Mouse (Mus musculus) kidney, adult 11 months (tissue): ENCODE results near the gene Gpd2.

Experiments
- DNase-seq: peaks from one replicate; pipeline ENCODE4 v3.0.0; 2022

Gene Gpd2

DNA sequence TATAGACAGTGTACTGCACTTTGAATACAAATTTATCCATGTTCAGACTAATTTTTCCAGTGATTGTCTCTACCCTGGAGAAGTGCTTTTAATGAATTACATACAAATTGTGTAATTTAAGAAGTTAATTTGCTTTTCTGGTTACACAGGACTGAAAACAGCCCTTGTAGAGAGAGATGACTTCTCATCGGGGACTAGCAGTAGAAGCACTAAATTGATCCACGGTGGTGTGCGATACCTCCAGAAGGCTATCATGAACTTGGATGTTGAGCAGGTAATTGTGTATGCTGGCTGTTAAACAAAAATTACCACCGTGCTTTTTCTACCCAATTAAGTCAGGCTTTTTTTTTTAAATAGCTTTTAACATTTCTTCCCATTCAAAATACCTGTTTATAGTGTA, 66.8 kb downstream of the Gpd2 start:
- DNase-seq: no peak

DNA sequence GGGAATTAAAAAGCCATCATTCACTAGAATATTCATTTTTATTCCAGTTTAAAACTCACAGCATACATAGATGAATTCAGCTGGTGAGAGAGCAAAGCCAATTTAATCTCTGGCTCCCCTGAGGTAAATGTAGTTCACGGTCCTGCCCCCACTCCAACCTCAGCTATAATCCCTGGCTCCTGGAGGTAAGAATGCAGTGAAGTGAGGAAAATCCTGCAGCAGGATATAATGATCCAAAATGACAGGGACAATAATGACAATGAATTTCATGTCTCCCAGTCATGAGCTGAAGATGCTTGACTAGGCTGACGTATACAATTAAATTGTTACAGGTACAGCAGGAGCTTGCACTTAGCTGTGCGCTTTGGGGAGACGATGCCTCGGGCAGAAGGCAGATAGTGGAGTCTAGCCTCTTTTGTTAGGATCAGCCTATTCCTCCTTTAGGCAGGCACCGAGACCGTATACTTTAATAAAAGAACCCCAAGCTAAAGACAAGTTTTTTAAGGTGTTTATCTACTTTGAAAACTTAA, 74.9 kb downstream of the Gpd2 start:
- DNase-seq: no peak

DNA sequence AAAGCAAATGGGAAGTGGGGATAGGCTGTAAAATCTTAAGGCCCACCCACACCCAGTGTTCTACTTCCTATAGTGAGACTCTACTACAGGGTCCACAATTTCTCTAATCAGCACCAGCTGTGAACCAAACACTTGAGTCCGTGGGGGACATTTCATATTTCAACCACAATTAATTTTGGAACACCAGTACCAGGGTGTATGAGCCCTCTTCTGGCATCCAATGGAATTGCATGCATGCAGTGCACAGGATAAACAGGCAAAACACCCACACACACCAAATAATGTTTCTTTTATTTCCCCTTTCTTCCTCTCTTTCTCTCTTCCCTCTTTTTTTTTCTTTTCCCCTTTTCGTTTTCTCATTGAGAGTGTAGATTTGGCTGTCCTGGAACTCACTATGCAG, 78.6 kb downstream of the Gpd2 start:
- peak; percentile 8 for DNase-seq

DNA sequence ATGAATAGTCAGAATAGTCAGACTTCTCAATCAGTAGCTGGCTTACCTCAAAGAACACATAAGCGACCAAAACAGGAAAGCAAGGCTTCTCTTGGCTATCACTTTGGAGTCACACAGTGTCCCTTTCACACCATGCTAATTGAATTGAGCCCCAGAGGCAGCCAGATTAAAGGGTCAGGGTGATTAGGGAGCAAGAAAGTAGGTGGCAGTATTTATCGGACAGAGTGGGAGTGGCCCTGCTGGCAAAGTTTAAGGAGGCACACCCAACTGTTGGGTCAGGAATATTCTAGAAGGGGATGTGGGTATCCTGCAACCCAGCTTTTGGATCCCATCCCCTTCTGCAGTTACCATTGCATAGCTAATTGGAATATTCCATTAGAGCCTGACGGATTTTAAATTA, 80.9 kb downstream of the Gpd2 start:
- DNase-seq: no peak

DNA sequence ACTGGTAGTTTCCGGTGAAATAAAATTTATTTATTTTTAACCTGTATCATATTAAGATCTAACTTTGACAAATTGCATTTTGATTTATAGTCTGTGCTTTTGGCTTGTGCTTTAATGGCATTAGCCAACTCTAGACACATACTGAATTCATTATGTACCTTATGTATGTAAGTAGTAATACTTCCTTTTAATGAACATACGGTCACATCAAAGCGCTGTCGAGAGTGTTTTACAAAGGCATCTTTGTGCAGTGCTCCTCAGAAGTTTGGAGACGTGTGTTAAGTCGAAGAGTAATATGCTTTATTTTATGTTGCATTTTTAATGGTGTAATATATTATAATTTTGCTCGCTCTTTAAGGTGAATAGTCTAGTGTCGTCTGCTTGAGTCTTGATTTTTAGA, 88.7 kb downstream of the Gpd2 start:
- DNase-seq: no peak

DNA sequence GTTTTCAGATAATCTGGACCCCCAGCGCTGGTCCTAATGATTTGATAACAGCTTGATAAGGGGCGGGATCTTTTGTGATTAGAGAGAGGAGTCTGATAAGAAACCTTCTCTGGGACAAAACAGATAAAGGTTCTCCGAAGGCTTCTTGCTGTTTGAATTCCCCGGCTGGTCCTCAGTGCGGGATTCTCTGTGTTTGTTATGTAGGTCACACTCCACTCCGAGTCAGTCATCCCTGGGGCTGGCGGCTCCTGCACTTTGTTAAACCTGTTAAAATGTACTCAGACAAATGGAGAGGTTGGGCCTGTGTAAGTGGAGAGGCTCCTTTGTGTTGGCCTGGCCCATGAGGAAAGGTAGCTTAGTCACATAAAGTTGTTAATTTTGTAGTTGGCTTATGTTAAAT, 91.9 kb downstream of the Gpd2 start:
- DNase-seq: peak; percentile 13

DNA sequence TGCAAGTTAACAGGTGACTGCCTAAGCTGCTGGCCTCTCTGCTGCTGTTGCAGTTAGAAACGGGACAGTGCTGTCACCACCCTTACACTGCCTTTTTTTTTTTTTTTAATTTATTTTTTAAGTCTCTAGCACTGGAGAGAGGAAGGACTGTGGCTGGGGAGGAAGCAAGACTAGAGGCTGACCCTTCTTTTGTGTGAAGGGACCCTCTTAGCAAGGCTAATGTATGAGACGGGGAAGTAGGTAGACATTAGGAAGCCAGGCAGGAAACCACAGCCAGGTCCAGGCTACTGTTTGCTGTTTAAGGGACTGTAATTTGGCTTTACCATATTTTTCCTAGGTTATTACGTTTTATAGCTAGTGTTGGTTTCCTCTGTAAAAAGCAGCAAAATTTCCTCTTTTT, 93.4 kb downstream of the Gpd2 start:
- DNase-seq: no peak

DNA sequence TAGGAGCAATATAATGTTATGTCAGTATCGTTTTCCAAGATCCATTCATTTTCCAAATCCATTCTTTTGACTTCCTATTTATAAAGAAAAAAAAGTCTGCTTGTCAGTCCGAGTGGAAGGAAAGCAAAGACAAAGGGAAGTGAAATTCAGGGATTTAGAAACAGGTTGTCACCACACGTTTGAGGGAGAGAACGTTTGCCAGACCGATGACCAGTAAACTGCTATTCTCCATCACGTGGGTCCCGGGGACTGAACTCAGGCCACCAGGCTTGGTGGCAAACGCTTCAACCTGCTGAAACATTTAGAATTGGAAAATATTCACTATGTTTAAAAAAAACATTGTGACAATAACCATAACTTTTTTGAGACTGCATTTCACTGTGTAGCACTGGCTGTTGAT, 93.8 kb downstream of the Gpd2 start:
- DNase-seq: no peak

DNA sequence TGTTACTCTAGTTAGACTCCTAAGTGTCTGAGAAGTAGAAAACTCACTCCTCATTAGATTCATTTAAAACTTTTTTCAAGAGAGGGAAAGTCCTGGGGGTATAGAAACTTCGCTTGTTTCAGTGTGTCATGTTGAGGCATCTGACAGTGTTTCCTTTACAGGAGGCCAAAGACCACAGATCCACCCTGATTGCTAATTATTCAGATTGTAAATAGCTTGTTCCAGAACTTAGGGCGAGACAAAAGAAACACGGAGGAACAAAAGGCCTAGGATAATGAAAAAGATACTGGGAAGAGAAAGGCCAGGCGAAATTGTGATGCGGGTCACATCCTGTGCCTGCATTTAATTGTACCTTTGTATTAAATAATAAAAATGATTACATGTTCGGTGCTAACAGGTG, 96.0 kb downstream of the Gpd2 start:
- no peak for DNase-seq

DNA sequence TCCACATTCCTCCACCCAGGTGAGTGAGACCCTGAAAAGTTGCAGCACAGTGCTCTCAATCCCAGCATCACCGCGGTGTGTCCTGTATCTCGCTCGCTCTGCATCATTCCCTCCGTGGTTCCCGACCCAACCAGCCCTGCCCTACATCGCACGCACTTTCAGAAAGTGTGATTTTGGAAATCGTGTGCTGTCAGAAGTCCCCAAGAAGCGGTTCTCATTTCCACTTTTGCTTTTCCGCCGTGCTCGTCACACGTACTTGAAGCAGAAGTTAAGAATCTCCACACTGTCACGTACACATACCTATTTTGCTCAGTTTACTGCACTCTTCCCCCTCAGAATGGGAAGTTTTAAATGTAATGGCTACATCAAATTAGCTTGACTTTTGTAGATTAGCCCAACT, 98.0 kb downstream of the Gpd2 start:
- DNase-seq: no peak

DNA sequence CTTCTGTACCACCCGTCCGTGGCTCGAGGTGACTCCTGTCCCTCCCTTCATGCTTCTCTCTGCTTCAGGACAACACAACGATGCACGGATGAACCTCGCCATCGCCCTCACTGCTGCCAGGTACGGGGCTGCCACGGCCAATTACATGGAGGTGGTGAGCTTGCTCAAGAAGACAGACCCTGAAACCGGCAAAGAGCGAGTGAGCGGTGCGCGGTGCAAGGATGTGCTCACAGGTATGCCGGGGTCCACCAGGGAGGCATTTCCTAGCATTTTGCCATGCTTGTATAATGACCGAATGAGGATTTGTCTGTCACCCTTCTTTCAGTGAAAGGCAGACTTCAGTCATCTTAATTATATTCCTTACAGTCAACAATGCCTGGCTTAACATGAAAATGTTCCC, 101.3 kb downstream of the Gpd2 start:
- DNase-seq: no peak

DNA sequence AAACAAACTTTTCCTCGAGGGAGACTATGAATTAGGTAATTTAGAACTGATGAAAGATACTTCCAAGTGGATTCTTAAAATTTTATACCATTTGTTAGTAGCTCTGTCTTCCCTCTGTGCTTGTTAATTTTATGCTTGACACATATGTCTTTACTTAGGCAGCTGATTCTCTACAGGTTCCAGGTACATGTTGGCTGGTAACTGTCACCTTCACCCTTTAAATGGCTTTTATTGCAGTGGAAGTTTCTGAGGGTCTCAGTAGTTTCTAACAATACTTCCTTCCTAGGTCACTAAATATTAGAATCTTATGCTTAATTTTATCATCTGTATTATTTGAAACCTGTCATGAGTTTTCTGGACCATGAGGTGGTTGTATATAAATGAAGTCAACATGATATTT, 105.5 kb downstream of the Gpd2 start:
- no peak for DNase-seq

DNA sequence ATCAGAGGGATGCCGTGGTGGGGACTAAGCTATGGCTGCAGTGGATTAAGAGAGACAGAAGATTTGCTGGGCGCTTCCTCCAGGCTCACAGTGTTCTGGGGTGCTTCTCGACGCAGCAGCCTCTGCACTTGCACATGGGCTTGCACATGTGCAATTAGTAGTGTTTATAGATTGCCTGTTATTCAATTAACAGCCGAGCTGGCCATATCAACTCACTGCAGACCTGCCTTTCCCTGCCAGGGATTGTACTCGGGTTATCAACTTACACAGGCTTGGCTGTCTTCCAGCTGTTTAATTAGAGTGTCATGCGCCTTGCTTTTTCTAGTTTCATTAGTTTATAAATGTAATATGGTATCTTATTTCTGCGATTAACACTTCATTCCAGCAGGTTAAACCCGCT, 113.2 kb downstream of the Gpd2 start:
- no peak for DNase-seq

DNA sequence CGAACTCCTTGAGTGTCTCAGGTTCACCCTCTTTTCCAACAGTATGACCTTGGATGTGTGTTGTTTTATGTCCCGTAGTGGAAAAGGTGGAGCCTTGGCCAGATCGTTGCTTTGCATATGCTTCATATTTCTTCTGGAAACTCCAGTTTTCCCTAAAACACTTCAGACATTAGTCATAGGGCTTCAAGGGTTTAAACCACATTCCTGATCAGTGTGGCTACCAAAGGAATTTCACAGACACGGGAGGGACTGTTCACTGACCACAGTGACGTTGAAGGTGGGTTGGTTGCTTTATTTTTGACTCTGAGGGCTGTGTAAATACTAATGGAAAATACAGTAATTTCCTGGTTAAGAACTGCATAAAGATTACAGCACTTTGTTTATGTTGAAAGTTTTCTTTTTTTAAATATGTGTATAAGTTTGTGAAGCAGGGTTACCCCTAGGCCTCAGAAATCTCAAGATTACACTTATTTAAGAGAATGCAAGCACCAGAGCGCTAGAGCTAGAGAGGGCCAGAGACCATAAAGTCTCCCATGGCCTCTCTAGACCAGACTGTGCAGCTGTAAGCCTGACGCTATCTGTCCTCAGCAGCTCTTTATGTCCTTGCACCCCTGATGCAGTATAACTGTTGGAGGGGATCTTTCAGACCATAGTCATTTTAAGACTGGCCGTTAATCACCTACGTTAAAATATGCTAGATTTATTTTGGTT, 116.4 kb downstream of the Gpd2 start:
- no peak for DNase-seq

DNA sequence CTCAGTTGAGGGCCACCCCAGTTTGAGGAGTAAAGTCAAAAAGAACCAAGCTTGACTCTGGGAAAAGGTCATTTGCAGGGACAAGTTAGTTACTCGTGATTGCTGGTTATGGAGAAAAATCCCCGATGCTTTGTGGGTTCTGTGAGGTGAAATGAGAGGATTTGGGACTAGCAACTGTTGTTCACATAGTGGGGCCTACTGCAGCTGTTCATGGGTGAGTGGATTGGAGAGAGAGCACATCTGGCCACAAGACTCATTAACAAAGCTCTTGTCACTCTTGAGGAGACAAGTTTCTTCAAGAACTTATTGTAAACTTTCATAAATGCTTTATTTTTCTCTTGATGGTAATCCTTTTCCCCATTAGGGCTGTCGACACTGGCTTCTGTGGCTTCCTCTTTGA, 117.4 kb downstream of the Gpd2 start:
- DNase-seq: no peak

DNA sequence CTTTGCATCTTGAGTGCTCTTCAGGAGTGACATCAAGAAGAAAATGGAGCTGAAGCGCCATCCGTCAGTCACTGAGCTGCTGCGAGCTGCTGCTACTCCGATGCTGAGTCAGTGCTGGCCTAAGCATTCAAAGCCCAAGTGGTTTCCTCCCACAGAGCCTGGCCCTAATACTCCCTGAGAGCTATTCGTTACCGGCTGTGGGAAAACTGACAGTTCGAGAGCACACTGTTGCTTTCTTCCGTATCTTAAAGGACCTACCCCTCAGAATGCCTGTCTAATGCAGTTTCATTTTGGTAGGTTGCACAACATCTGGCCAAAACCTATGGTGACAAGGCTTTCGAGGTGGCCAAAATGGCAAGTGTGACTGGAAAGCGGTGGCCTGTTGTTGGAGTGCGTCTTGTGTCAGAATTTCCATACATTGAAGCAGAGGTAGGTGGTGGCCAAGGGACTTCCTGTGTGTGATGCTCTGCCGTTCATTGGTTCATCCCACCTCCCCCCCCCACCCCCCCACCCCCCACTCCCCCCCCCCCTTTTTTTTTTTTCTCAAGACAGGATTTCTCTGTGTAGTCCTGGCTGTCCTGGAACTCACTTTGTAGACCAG, 118.9 kb downstream of the Gpd2 start:
- DNase-seq: no peak

DNA sequence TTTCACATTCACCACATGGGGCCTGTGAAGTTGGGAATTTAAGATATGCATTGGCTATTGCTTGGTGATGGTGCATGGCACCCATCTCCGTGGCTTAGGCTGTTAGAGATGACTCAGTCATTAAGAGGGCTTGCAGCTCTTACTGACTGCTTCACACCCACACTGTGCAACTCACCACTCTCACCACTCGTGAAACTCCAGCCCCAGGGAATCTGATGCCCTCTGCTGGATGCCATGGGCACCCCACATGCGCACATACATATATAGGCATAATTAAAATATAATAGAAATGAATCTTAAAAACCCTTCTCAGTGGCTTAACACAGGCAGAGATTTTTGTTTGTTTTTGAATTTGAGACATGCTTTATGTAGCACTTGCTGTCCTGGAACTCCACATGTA, 125.1 kb downstream of the Gpd2 start:
- DNase-seq: no peak

DNA sequence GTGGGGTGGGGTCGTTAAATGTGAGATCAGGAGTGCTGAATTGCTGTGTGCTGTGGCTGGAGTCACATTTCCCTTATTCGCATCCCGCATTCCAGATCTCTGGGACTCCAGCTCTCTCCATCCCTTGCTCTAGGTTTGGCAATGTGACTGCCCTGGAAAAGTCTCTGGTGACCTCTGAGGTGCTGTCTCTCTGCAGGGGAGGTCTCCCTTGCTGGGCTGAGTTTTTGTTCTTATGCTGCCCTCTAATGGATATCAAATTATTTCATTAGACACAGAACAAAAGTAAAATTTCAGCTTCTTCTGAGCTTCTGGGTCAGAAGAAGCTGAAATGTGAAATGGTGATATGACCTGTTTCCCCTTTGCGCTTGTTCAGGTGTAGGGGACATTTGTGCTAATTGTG, 137.2 kb downstream of the Gpd2 start:
- DNase-seq: no peak

DNA sequence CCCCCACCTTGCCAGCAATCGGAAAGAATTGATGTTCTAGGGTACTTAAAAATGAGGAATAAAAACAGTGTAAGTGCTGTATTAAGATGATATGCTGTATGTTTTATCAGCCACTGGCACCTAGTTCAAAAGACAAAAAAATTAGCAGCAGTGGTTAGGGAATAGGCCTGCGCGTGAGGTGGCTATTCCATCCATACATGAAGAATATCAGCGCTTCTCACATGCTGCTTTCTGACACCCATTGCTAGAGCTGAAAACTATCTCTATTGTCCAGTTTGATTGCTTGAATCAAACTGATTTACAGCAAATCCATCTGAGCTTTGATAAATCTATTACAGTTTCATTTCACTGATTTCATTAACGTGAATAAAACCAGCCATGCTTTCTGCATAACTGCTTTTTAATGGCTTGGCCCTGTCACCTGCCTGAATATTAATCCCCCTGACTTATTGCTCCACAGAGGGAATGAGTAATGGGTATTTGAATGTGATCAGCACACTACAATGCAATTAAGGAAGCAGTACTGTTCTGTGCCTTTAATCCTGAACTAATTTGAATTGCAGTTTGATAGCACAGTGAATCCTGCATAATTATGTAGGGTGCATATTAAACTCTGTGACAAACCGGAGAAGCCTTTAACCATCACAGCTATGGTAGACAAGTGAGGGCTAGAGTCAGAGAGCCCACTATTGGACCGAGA, 137.9 kb downstream of the Gpd2 start:
- no peak for DNase-seq

DNA sequence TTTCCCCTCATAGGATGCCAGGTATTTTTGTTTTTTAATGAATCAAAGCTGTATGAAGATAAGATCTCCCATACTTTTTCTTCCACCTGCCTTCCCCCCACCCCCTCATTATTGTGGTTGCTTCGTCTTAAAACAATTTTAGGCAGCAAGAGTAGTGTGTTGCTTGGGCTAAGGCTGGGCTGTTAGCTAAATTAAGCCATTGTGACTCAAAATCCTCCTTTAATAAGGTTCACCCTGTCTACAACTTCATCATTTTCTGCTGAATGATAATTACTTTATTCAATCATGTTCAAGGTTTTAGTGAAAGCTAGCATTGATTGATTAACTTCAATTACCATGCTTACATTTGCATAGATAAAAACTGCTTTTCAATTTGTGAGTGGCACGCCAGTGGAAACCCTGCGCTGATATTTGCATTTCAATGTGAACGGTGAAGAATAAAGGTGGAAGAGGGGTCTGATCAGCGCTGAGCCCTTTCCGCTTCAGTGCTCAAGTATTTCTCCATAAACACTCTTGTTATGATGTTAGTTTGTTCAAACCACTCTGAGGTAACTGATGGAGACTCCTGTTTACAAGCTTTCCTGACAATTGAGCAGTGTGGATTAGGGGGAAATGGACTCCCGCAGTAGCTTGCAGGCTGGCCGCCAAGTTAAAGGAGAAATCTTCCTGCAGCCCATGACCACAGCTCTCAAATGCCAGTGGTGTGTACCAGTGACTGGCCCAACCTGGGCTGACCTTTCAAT, 140.9 kb downstream of the Gpd2 start:
- no peak for DNase-seq

DNA sequence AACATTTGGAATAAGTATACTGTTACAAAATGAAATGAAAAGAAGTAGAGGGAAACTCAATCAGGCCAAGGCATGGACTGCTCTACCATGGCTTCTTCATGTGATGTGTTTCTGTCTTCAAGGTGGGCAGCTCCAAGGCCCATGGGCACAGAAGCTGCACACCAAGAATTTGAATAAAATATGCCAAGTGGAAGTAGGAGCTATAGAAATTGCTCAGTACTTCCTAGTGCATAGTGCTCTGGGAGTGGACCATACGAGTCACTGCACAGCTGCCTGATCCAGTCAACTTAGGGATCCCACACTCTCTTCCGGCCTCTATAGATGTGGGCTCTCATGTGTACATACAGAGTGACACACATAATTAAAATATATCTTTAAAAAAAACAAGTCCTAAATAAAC, 147.2 kb downstream of the Gpd2 start:
- DNase-seq: no peak

DNA sequence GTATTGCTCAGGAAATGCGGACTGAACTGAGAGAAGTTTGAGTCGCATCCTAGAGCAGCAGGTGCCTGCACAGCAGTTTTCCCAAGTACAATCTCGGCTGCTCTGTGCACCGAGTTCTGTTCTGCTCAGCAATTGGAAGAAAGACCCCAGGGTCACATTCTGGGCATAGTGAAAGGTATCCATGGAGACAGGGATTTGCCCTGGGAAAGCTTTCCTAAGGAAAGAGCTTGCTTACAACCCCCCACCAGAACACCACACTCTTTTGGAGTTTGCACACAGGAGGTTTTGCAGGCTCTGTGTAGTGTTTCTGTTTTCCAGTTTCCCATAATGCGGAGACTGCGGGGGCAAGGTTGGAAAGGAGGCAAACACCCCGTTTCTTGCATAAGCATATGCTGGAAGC, 150.4 kb downstream of the Gpd2 start:
- no peak for DNase-seq

DNA sequence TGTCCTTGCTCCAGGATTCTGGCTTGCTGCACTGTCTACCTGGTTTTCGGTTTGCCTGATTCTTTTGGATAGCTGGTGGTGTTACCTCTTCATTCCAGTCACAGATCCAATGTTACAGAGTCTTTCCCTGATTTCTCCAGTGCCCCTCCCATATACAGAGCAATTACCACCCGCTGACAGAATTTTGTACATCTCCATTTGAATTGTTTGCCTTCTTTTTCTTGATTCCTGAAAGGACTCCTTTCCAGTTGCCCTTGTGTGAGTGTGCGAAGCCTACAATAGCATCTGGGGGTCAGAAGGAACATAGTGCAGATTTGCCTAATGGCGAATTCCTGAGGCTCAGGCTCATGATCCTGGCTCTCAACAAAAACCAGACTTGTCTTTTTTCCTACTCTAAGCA, 157.6 kb downstream of the Gpd2 start:
- DNase-seq: no peak

DNA sequence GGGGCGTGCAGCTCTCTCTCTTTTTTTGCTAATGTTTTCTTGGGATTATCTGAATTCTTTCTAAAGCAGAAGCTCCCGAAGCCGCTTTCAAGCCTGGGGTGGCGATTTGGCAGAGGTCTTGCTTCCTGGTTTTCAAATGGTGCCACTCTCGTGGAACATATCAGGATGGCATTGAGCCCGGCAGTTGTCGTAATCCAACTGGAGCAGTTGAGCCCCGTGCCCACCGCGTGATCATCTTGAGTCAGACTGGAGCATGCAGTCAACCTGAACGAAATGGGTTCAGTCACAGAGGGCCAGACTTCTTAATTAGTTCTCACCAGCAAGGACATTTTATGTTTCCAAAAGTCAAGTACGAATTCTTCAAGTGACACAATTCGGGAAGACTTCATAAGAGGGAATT, 158.6 kb downstream of the Gpd2 start:
- peak; percentile 34 for DNase-seq
